Mouse (Mus musculus) kidney, embryonic 16.5 days (tissue): ENCODE data around the gene Trim71. TPM values are rescaled to one million over a fixed set of nuclear protein-coding genes. Genes with fewer than 3 reads are reported as not detected.

Experiments
- ATAC-seq: fragments of 200-750 bp; cut with Nextera tagmentation; 2 replicates; pipeline ENCODE4 v1.8.0; 2017; ENCODE audit warnings: moderate TSS enrichment; ENCODE audit not compliant: low FRiP score, low TSS enrichment
- H3K27ac ChIP-seq: fragments of 300-500 bp; sonication (generic); 2 replicates; pipeline ENCODE4 v1.5.1; 2014; ENCODE audit warnings: low read length
- H3K27me3 ChIP-seq: fragments of 300-500 bp; sonication (generic); 2 replicates; pipeline ENCODE4 v1.6.1; 2014; ENCODE audit warnings: low read length, control low read depth, mixed read lengths; ENCODE audit not compliant: insufficient read depth
- H3K36me3 ChIP-seq: fragments of 300-500 bp; sonication (generic); 2 replicates; pipeline ENCODE4 v1.6.1; 2014; ENCODE audit warnings: low read length, control low read depth, mixed read lengths; ENCODE audit not compliant: insufficient read depth
- H3K4me1 ChIP-seq: fragments of 300-500 bp; sonication (generic); 2 replicates; pipeline ENCODE4 v1.6.1; 2014; ENCODE audit warnings: low read length, control low read depth, mixed read lengths; ENCODE audit not compliant: insufficient read depth
- H3K4me2 ChIP-seq: fragments of 300-500 bp; sonication (generic); replicated peaks from 2 replicates; pipeline ENCODE4 v1.6.1; 2014; ENCODE audit warnings: low read depth, low read length
- H3K4me3 ChIP-seq: fragments of 300-500 bp; sonication (generic); 2 replicates; pipeline ENCODE4 v1.5.1; 2014; ENCODE audit warnings: mild to moderate bottlenecking, low read length
- H3K9ac ChIP-seq: fragments of 300-500 bp; sonication (generic); replicated peaks from 2 replicates; pipeline ENCODE4 v1.6.1; 2014; ENCODE audit warnings: low read length
- H3K9me3 ChIP-seq: fragments of 300-500 bp; sonication (generic); 2 replicates; pipeline ENCODE4 v1.6.1; 2016; ENCODE audit warnings: low read length, control low read depth
- WGBS: fragments of 180-500 bp; shearing (Covaris S2); extraction: QIAGEN DNeasy Blood & Tissue Kit; methylation state at CpG from one replicate; pipeline ENCODE4 v1.1.7; 2014; 5-methylcytosine and 5-hydroxymethylcytosine counted together
- polyA plus RNA-seq: library from polyadenylated mRNA; unstranded; fragments of >200 nt; fragmentation: Nextera tagmentation; extraction: Ambion mirVana; gene quantifications from 2 replicates; pipeline ENCODE4 v1.2.1, GENCODE M21; 2015

Trim71 gene
- polyA plus RNA-seq, 1 experiment from 2014 or later, result 0.69 TPM

- Histone ChIP-seq H3K27ac (no peak overlapping the region), H3K9ac (no peak overlapping the region), H3K4me3 (no peak overlapping the region), H3K27me3 (peaks cover 5% of the 10 kb centered on the region; the same call in 1 of the 2 replicates), H3K4me1 (no peaks in the 10 kb centered on the region), H3K9me3 (no peaks in the 10 kb centered on the region), H3K4me2 (0 out of 2 replicates have a peak overlapping the region, but pooled peaks have one; percentile 7), H3K36me3 (no peaks in the 10 kb centered on the region)
- WGBS, result 18% methylated on average over 15 of the region's 15 CpGs
- 0 out of 2 replicates have a peak, but pooled peaks have one; percentile 46 for ATAC-seq
These were observed 64.2 kb downstream of the Trim71 start for GRCm38 (mm10) chr9:114499783-114500515.

DNA sequence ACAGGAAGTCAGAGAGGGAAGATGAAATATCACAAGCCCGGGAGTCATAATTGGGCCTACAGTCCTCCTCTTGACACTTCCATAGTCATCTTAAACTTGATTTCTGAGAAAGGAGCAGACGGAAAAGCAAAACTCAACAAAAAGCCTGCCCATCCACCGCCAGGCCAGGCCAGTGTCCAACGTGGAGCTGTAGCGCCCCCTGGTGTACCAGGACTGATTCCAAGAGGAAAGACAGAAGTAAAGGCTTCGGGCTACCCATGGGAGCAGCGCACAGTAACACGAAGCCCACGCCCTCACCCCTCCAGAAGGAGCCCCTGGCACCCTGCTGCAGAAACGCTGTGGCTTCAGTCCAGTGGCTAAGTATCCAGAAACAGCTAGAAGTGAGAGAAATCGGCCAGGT, 66.0 kb downstream of the Trim71 start:
- no peaks in the 10 kb centered on the region for H3K36me3 ChIP-seq
- no peak overlapping the region; the same call in 1 of the 2 replicates for H3K9ac ChIP-seq
- ATAC-seq, result peak; percentile 81
- no peak overlapping the region for H3K27ac ChIP-seq
- peaks cover 5% of the 10 kb centered on the region; the same call in 1 of the 2 replicates for H3K27me3 ChIP-seq
- peak overlapping the region; percentile 34; the same call in 1 of the 2 replicates for H3K4me2 ChIP-seq
- H3K4me1 ChIP-seq, result no peaks in the 10 kb centered on the region
- WGBS, result 5% methylated on average over 11 of the region's 11 CpGs
- H3K4me3 ChIP-seq, result no peak overlapping the region
- H3K9me3 ChIP-seq, result no peaks in the 10 kb centered on the region

GRCm38 (mm10) chr9:114496469-114496868, 67.7 kb downstream of the Trim71 start:
- no peak overlapping the region for H3K27ac ChIP-seq
- no peak overlapping the region for H3K4me2 ChIP-seq
- H3K4me3 ChIP-seq, result no peak overlapping the region
- H3K9ac ChIP-seq, result no peak overlapping the region
- 79% methylated on average over 7 of the region's 7 CpGs for WGBS
- ATAC-seq, result no peak
- H3K27me3 ChIP-seq, result peaks cover 5% of the 10 kb centered on the region; the same call in 1 of the 2 replicates
- no peaks in the 10 kb centered on the region for H3K9me3 ChIP-seq
- H3K36me3 ChIP-seq, result no peaks in the 10 kb centered on the region
- H3K4me1 ChIP-seq, result no peaks in the 10 kb centered on the region

GRCm38 (mm10) chr9:114487481-114488258, 76.5 kb downstream of the Trim71 start:
- no peak overlapping the region for H3K4me2 ChIP-seq
- 73% methylated on average over 23 of the region's 23 CpGs for WGBS
- H3K9ac ChIP-seq, result no peak overlapping the region
- H3K36me3 ChIP-seq, result no peaks in the 10 kb centered on the region
- H3K4me3 ChIP-seq, result no peak overlapping the region
- peak; percentile 46; the same call in 1 of the 2 replicates for ATAC-seq
- H3K27ac ChIP-seq, result no peak overlapping the region
- H3K9me3 ChIP-seq, result no peaks in the 10 kb centered on the region
- no peaks in the 10 kb centered on the region for H3K4me1 ChIP-seq
- no peaks in the 10 kb centered on the region for H3K27me3 ChIP-seq

DNA sequence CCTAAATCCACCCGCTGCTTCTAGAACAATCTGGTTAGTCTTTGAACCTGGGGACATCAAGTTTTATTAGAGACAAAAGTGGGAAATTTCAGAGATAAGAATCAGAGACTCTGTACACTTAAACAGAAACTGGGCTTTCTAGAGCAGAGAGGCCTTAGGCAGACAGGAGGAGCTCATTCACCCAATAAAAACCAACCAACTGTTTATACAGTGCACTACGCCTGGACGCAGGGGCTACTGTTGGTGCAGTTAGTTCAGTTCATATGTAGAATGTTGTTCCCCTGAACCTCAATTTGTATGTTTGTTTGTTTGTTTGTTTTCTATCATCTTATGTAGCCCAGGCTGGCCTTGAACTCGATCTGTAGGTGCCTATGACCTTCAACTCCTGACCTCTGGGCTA, 77.4 kb downstream of the Trim71 start:
- Histone ChIP-seq H3K4me2 (no peak overlapping the region), H3K9ac (no peak overlapping the region), H3K27me3 (no peaks in the 10 kb centered on the region), H3K4me3 (no peak overlapping the region), H3K27ac (no peak overlapping the region), H3K4me1 (no peaks in the 10 kb centered on the region), H3K36me3 (no peaks in the 10 kb centered on the region), H3K9me3 (no peaks in the 10 kb centered on the region)
- ATAC-seq, result no peak
- 57% methylated on average over 4 of the region's 4 CpGs for WGBS

DNA sequence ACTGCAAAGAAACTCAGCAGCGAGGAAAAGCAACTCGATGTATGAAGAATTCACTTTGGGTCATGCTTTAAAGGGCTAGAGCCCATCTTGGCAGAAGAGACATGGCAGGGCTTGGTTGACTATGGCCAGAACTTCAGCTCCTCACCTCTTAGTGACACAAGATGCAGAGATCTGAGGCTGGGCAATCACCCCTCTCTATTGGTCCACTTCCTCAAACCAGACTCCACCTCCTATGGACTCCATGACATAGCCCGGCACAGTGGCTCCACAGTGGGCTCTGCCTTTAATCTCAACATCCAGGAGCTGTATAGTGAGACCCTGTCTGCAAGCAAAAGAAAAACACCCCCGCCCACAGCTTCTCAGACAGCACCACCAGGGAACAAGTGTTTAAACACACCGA, 79.4 kb downstream of the Trim71 start:
- H3K4me1 ChIP-seq, result no peaks in the 10 kb centered on the region
- no peak overlapping the region for H3K4me3 ChIP-seq
- H3K27ac ChIP-seq, result no peak overlapping the region
- no peak overlapping the region for H3K4me2 ChIP-seq
- no peaks in the 10 kb centered on the region for H3K36me3 ChIP-seq
- no peaks in the 10 kb centered on the region for H3K9me3 ChIP-seq
- 80% methylated on average over 5 of the region's 5 CpGs for WGBS
- ATAC-seq, result no peak
- H3K9ac ChIP-seq, result no peak overlapping the region
- H3K27me3 ChIP-seq, result no peaks in the 10 kb centered on the region

GRCm38 (mm10) chr9:114480940-114481339, 83.2 kb downstream of the Trim71 start:
- Histone ChIP-seq H3K4me3 (no peak overlapping the region), H3K4me2 (no peak overlapping the region), H3K9me3 (no peaks in the 10 kb centered on the region), H3K9ac (no peak overlapping the region), H3K4me1 (no peaks in the 10 kb centered on the region), H3K27ac (no peak overlapping the region), H3K36me3 (no peaks in the 10 kb centered on the region), H3K27me3 (no peaks in the 10 kb centered on the region)
- 90% methylated on average over 3 of the region's 3 CpGs for WGBS
- no peak for ATAC-seq

- Histone ChIP-seq H3K4me1 (no peaks in the 10 kb centered on the region), H3K4me3 (no peak overlapping the region), H3K9me3 (no peaks in the 10 kb centered on the region), H3K4me2 (no peak overlapping the region), H3K36me3 (no peaks in the 10 kb centered on the region), H3K27me3 (no peaks in the 10 kb centered on the region), H3K27ac (no peak overlapping the region), H3K9ac (no peak overlapping the region)
- no peak for ATAC-seq
- WGBS, result 92% methylated on average over 9 of the region's 9 CpGs
These were observed 87.2 kb downstream of the Trim71 start for GRCm38 (mm10) chr9:114477019-114477418.

GRCm38 (mm10) chr9:114471892-114472291, 92.3 kb downstream of the Trim71 start:
- Histone ChIP-seq H3K27ac (no peak overlapping the region), H3K36me3 (0 out of 2 replicates have a peak, but pooled peaks cover 9% of the 10 kb centered on the region), H3K27me3 (no peaks in the 10 kb centered on the region), H3K4me1 (0 out of 2 replicates have a peak, but pooled peaks cover 1% of the 10 kb centered on the region), H3K9me3 (no peaks in the 10 kb centered on the region), H3K4me2 (no peak overlapping the region), H3K9ac (no peak overlapping the region), H3K4me3 (no peak overlapping the region)
- WGBS, result 62% methylated on average over 7 of the region's 7 CpGs
- ATAC-seq, result no peak

- WGBS, result 95% methylated on average over 4 of the region's 4 CpGs
These were observed 95.5 kb downstream of the Trim71 start for GRCm38 (mm10) chr9:114468701-114469100.

More at GRCm38 (mm10) chr9:114468701-114469100, 95.5 kb downstream of the Trim71 start:
- Histone ChIP-seq H3K36me3 (peaks cover 26% of the 10 kb centered on the region), H3K27me3 (no peaks in the 10 kb centered on the region), H3K27ac (no peak overlapping the region), H3K4me1 (0 out of 2 replicates have a peak, but pooled peaks cover 6% of the 10 kb centered on the region), H3K4me2 (no peak overlapping the region), H3K9ac (no peak overlapping the region), H3K4me3 (no peak overlapping the region), H3K9me3 (no peaks in the 10 kb centered on the region)
- no peak for ATAC-seq
